20 mouse cellular contexts compared by ENCODE assay signal in genomic region chr10:29208735-29209134, GRCm38 (mm10). TPM values are rescaled to one million over a fixed set of nuclear protein-coding genes. Genes with fewer than 3 reads are reported as not detected.
"Had no signal": no experiment of that assay in that cellular context is flagged by ENCODE, and none has a peak within 500 bp of the region (broad histone marks: within the 10 kb centered on the region; RNA-seq: fewer than 3 reads in every experiment).

No protein-coding gene starts in this region.

- H3K36me3 ChIP-seq: lung, embryonic 15.5 days; stomach, embryonic 15.5 days had no signal

- H3K27me3 ChIP-seq: lung, embryonic 15.5 days; megakaryocyte, embryonic 14.5 days; midbrain, embryonic 13.5 days; midbrain, embryonic 15.5 days; neural tube, embryonic 13.5 days; neural tube, embryonic 15.5 days; stomach, embryonic 15.5 days had no signal

- DNase-seq: lung, adult 2 months; lung, postnatal 14 days; lung, postnatal 36 days; right cerebral cortex, postnatal 14 days; thymus, adult 2 months; thymus, postnatal 25 days; thymus, postnatal 4 days had no signal

- H3K4me3 ChIP-seq: lung, embryonic 15.5 days; megakaryocyte, embryonic 14.5 days; midbrain, embryonic 13.5 days; midbrain, embryonic 15.5 days; neural tube, embryonic 13.5 days; neural tube, embryonic 15.5 days; stomach, embryonic 15.5 days had no signal

RNA-seq across cellular contexts. Expression of gene 9330159F19Rik, which starts 2.7 kb away (rescaled TPM):
- total RNA-seq: megakaryocyte progenitor cell, adult 5-6 weeks; monocyte, adult 5-6 weeks had no signal
- polyA plus RNA-seq: macrophage; spleen, adult 2 months had no signal

RNA-seq across cellular contexts. Expression of gene Gm49353, which starts 10.0 kb away (rescaled TPM):
- total RNA-seq: megakaryocyte progenitor cell, adult 5-6 weeks; monocyte, adult 5-6 weeks had no signal
- polyA plus RNA-seq: lung, adult 2 months; lung, postnatal 0 days; macrophage; spleen, adult 2 months; testis, adult 2 months; thymus, adult 2 months had no signal
